Mouse (Mus musculus) lung, postnatal 0 days (tissue): ENCODE results near the gene Figla.

ENCODE experiments used
- CTCF ChIP-seq: IDR thresholded peaks from 2 replicates; pipeline ENCODE4 v1.5.1; 2016; ENCODE audit warnings: antibody characterized with exemption, mild to moderate bottlenecking
- EP300 ChIP-seq: IDR thresholded peaks from 2 replicates; pipeline ENCODE4 v1.6.1; 2016; ENCODE audit warnings: antibody characterized with exemption, mild to moderate bottlenecking, control low read depth

DNA sequence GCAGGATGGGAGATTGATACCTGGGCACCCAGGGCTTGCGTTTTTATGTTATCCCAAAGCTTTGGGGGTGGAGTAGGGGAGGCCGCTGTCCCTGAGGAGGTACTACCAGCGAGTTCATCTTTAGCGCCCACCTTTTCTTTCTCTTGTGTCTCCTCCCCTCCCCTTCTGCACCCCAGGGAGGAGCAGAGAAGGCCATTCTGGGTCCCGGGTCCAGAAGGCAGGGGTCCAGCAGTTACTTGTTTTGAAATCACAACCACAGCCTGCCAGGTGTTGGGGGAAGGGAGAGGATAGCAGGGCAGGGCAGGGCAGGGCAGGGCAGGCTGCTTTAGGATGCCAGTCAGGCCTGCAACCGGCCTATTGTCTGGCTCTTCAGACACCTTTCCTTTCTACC is 13.3 kb downstream of the Figla start:
- TF ChIP-seq CTCF: no peak
- TF ChIP-seq EP300: no peak
